Mouse (Mus musculus) stomach, embryonic 16.5 days (tissue): ENCODE data around the gene Tiparp. TPM values are rescaled to one million over a fixed set of nuclear protein-coding genes. Genes with fewer than 3 reads are reported as not detected.
A peak's percentile ranks its signal among the peaks of the same experiment; 100 is the strongest.

ENCODE experiments used
- ATAC-seq: fragments of 200-750 bp; cut with Nextera tagmentation; 2 replicates; pipeline ENCODE4 v1.8.0; 2017; ENCODE audit warnings: moderate number of reproducible peaks, moderate TSS enrichment; ENCODE audit not compliant: insufficient read depth, low FRiP score
- H3K27ac ChIP-seq: fragments of 300-500 bp; sonication (generic); 2 replicates; pipeline ENCODE4 v1.5.1; 2014; ENCODE audit warnings: low read length
- H3K27me3 ChIP-seq: fragments of 300-500 bp; sonication (generic); 2 replicates; pipeline ENCODE4 v1.6.1; 2014; ENCODE audit warnings: low read length, control low read depth, mixed read lengths; ENCODE audit not compliant: control insufficient read depth, insufficient read depth
- H3K36me3 ChIP-seq: fragments of 300-500 bp; sonication (generic); 2 replicates; pipeline ENCODE4 v1.6.1; 2014; ENCODE audit warnings: low read length; ENCODE audit not compliant: control insufficient read depth, insufficient read depth
- H3K4me1 ChIP-seq: fragments of 300-500 bp; sonication (generic); 2 replicates; pipeline ENCODE4 v1.6.1; 2014; ENCODE audit warnings: low read length, control low read depth, mixed read lengths; ENCODE audit not compliant: control insufficient read depth, insufficient read depth
- H3K4me2 ChIP-seq: fragments of 300-500 bp; sonication (generic); 2 replicates; pipeline ENCODE4 v1.6.1; 2014; ENCODE audit warnings: low read depth, low read length, mixed read lengths
- H3K4me3 ChIP-seq: fragments of 300-500 bp; sonication (generic); replicated peaks from 2 replicates; pipeline ENCODE4 v1.5.1; 2014; ENCODE audit warnings: mild to moderate bottlenecking, low read length
- H3K9ac ChIP-seq: fragments of 300-500 bp; sonication (generic); 2 replicates; pipeline ENCODE4 v1.6.1; 2014; ENCODE audit warnings: low read length
- H3K9me3 ChIP-seq: fragments of 300-500 bp; sonication (generic); replicated peaks from 2 replicates; pipeline ENCODE4 v1.6.1; 2016; ENCODE audit warnings: low read length, control low read depth; ENCODE audit not compliant: control insufficient read depth
- WGBS: fragments of 180-500 bp; shearing (Covaris S2); extraction: QIAGEN DNeasy Blood & Tissue Kit; methylation state at CpG from one replicate; pipeline ENCODE4 v1.1.7; 2014; 5-methylcytosine and 5-hydroxymethylcytosine counted together
- polyA plus RNA-seq: library from polyadenylated mRNA; unstranded; fragments of >200 nt; fragmentation: Nextera tagmentation; extraction: Ambion mirVana; gene quantifications from 2 replicates; pipeline ENCODE4 v1.2.1, GENCODE M21; 2015

Gene Tiparp
- polyA plus RNA-seq, 1 experiment from 2014 or later: 38.0 TPM

DNA sequence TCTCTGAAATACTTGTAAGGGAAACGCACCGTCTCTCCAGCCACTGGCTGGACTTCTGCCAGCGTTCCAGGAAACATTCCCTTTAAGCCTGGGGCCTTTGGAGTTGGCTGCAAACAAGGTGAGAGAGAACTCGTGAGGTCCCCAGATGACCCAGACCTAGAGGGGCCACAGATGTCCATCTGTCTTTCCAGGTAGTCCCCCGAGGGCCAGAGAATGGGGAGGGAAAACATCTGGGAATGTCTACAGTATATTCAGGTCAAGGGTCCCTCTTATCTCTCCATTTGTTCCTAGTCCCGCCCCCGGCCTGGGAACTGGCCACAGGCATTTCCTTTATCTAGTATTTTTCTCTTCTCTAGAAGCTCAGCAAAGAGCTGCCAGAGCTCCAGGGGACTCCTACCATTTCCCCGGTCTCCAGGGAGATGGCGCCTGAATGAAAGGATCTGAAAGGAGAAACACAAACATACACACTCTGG lies 33.9 kb upstream of the Tiparp start:
- ATAC-seq: no peak
- peak overlapping the region; percentile 21 for H3K4me3 ChIP-seq
- peak overlapping the region; percentile 44 for H3K4me2 ChIP-seq
- peaks cover 6% of the 10 kb centered on the region for H3K4me1 ChIP-seq
- no peaks in the 10 kb centered on the region for H3K36me3 ChIP-seq
- no peaks in the 10 kb centered on the region for H3K9me3 ChIP-seq
- H3K9ac ChIP-seq: peak overlapping the region; percentile 26; the same call in 1 of the 2 replicates
- no peaks in the 10 kb centered on the region for H3K27me3 ChIP-seq
- peak overlapping the region; percentile 46; the same call in 1 of the 2 replicates for H3K27ac ChIP-seq
- WGBS: 20% methylated on average over 9 of the region's 9 CpGs

DNA sequence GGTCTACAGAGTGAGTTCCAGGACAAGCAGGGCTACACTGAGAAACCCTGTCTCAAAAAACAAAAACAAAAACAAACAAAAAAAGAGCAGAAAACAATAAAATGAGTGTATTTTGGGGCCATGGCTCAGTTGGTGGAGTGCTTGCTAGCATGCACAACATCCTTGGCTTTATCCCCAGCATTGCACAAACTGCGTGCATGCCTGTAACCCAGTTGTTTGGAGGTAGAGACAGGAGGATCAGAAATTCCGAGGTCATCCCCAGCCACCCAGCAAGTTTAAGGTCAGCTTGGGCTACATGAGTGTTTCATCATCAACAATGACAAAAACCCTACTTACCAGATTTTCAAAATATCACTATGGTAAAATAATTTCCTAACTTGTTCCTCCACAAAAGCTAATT lies 20.4 kb upstream of the Tiparp start:
- 74% methylated on average over 2 of the region's 2 CpGs for WGBS
- no peak for ATAC-seq
- H3K4me3 ChIP-seq: no peak overlapping the region

DNA sequence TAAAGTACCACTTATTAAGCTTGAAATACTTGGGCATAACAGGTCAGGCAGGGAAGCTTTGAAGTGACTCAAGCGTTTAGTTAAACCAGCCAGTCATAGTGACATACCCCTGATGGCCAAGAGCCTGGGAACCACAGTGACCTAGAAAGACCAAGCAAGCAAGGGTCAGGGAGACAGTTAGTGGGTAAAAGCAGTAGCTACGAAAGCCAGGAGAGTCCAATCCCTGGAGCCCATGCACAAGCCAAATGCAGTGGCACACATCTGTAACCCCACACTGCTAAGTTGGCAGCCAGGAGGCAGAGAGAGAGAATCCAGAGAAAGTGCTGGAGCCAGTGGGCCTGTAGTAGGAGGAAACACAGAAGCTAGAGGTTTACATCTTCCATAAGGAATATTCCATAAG lies 17.6 kb upstream of the Tiparp start:
- Histone ChIP-seq H3K36me3 (no peaks in the 10 kb centered on the region), H3K27me3 (no peaks in the 10 kb centered on the region), H3K4me2 (no peak overlapping the region), H3K27ac (no peak overlapping the region), H3K9me3 (no peaks in the 10 kb centered on the region), H3K4me1 (no peaks in the 10 kb centered on the region), H3K9ac (no peak overlapping the region), H3K4me3 (no peak overlapping the region)
- no peak for ATAC-seq
- 63% methylated on average over 2 of the region's 2 CpGs for WGBS

More for the DNA sequence above, 20.4 kb upstream of the Tiparp start:
- Histone ChIP-seq H3K36me3 (no peaks in the 10 kb centered on the region), H3K9ac (no peak overlapping the region), H3K4me1 (no peaks in the 10 kb centered on the region), H3K9me3 (no peaks in the 10 kb centered on the region), H3K27ac (no peak overlapping the region), H3K4me2 (no peak overlapping the region), H3K27me3 (no peaks in the 10 kb centered on the region)

- H3K4me2 ChIP-seq: no peak overlapping the region
- H3K4me3 ChIP-seq: no peak overlapping the region
- 64% methylated on average over 2 of the region's 2 CpGs for WGBS
- no peak for ATAC-seq
- no peaks in the 10 kb centered on the region for H3K27me3 ChIP-seq
- no peaks in the 10 kb centered on the region for H3K9me3 ChIP-seq
- no peak overlapping the region for H3K9ac ChIP-seq
- H3K4me1 ChIP-seq: 0 out of 2 replicates have a peak, but pooled peaks cover 3% of the 10 kb centered on the region
- H3K27ac ChIP-seq: no peak overlapping the region
- H3K36me3 ChIP-seq: no peaks in the 10 kb centered on the region
Observed at GRCm38 (mm10) chr3:65515751-65516150, 12.5 kb upstream of the Tiparp start.

DNA sequence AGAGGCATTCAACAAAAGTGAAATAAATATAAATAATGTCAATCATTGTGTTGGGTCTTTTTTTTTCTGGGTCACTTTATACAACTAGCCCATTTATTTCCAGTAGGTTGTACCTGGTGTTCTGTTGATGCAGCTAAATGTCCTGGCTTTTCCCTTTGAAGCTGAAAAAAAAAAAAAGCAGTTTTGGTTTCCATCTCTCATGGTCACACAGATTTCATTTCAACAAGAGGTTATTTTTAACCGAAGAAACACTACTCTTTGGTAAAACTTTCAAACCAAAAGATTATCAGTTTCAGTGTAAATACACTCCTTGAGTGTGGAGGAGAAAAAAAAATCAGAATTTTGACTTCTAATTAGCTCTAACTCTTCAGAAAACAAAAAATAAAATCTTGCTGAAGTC lies 11.7 kb upstream of the Tiparp start:
- 69% methylated on average over 1 of the region's 1 CpGs for WGBS

DNA sequence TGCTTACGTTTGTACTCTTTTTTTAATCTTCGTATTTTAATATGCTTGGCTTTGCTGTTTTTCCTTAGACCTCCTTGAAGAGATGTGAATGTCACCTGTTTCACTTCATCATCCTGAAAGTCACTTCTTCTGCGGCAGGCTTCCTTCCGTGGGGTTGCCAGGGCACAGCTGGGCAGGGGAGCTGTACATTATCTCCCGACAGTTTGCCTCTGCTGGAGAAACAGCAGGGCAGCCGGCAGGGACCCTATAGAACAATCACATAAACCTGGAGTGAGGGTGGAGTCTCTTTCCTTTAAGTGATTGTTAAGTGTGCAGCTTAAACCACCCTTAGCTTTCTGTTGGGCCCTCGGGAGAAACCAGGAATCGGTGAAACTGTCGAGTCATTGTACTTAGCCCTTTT lies 11.1 kb upstream of the Tiparp start:
- 27% methylated on average over 9 of the region's 9 CpGs for WGBS

More for the DNA sequence above, 11.7 kb upstream of the Tiparp start:
- no peak overlapping the region for H3K27ac ChIP-seq
- no peak overlapping the region for H3K9ac ChIP-seq
- no peaks in the 10 kb centered on the region for H3K27me3 ChIP-seq
- 0 out of 2 replicates have a peak, but pooled peaks cover 3% of the 10 kb centered on the region for H3K4me1 ChIP-seq
- no peaks in the 10 kb centered on the region for H3K9me3 ChIP-seq
- H3K4me2 ChIP-seq: no peak overlapping the region
- ATAC-seq: no peak
- H3K36me3 ChIP-seq: no peaks in the 10 kb centered on the region
- no peak overlapping the region for H3K4me3 ChIP-seq

DNA sequence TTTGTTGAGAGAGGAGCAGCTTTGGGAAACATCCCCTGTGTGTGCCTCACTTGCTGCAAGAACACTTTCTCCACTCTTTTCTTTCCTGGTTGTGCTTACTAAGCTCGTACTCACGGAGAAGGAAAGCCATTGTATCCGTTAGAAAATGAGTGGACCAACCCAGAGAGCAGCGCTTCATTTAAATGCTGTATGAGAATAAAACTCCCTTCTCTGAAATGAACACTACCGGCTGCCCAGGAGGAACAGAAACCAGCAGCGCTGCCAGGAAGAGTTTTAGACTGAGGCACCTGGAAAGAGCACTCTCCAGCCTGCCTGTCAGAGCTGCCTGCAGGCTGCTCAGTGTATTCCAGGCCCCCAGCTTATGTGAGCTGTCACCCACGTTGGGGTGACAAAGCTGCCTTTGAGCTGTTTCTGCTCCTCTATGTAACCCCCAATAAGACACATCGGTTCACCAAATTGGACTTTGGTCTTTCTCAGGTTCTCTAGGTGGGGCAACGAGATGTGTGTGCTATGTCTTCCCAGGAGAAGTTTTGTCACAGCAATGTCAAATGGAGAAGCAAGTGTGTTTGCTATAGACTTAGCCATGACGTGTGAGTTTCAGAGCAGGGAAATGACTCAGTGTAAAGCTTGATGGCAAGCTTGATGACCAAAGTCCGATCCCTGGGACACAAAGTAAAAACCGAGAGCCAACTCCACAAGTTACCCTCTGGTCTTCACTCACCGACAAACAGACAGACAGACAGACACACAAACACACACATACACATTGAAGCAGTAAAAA lies 10.3 kb upstream of the Tiparp start:
- H3K9me3 ChIP-seq: no peaks in the 10 kb centered on the region
- peak overlapping the region; percentile 1; the same call in 1 of the 2 replicates for H3K4me2 ChIP-seq
- no peaks in the 10 kb centered on the region for H3K36me3 ChIP-seq
- ATAC-seq: peak; percentile 75; the same call in 1 of the 2 replicates
- H3K27ac ChIP-seq: peak overlapping the region; percentile 16; the same call in 1 of the 2 replicates
- H3K4me3 ChIP-seq: no peak overlapping the region
- 54% methylated on average over 13 of the region's 13 CpGs for WGBS
- H3K27me3 ChIP-seq: no peaks in the 10 kb centered on the region
- H3K4me1 ChIP-seq: 0 out of 2 replicates have a peak, but pooled peaks cover 3% of the 10 kb centered on the region
- no peak overlapping the region for H3K9ac ChIP-seq

More for the DNA sequence above, 11.1 kb upstream of the Tiparp start:
- Histone ChIP-seq H3K4me3 (no peak overlapping the region), H3K36me3 (no peaks in the 10 kb centered on the region), H3K4me2 (peak overlapping the region; percentile 1; the same call in 1 of the 2 replicates), H3K9ac (no peak overlapping the region), H3K27me3 (no peaks in the 10 kb centered on the region), H3K27ac (no peak overlapping the region), H3K9me3 (no peaks in the 10 kb centered on the region), H3K4me1 (0 out of 2 replicates have a peak, but pooled peaks cover 3% of the 10 kb centered on the region)
- no peak for ATAC-seq

DNA sequence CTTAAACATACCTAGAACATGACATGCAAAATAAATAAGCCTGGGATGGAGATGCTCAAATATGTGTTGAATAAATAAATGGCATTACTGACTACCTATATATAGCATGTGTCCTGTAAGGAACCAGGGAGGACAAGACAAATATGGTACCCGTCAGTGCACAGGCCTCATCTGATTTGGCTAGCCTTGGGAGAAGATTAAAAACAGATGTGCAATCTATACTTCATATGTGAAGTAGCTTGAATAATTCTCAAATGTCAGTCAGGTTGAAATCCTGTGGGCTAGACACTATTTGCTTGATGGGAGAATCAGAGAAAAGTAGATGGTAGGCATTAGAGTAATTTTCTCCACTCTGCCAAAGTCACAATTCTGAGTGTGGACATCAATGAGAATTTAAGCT lies 6.8 kb upstream of the Tiparp start:
- no peak for ATAC-seq
- Histone ChIP-seq H3K27ac (no peak overlapping the region), H3K27me3 (no peaks in the 10 kb centered on the region), H3K36me3 (no peaks in the 10 kb centered on the region), H3K4me1 (0 out of 2 replicates have a peak, but pooled peaks cover 3% of the 10 kb centered on the region), H3K4me2 (no peak overlapping the region), H3K9me3 (no peaks in the 10 kb centered on the region), H3K4me3 (no peak overlapping the region), H3K9ac (no peak overlapping the region)
- 79% methylated on average over 1 of the region's 1 CpGs for WGBS

DNA sequence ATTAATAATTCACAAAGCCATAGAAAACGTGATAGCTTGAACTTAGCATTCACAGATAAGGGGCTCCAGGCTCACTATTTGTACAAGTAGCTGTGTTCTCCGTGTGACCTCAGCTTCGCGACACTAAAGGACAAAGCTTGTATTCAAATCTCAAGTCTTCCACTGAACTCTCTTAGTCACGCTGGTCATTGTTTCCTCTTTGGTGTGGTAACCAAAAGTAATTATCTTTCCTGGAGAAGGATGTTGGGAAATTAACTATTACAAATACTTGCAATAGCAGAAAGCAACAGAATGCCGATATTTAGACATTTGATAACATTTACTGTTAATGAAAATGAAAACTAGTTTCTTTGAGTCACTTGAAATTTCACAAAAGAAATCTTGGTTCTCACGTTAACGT lies 4.8 kb upstream of the Tiparp start:
- no peaks in the 10 kb centered on the region for H3K9me3 ChIP-seq
- WGBS: 58% methylated on average over 8 of the region's 8 CpGs
- no peak overlapping the region for H3K4me3 ChIP-seq
- ATAC-seq: no peak
- H3K27me3 ChIP-seq: no peaks in the 10 kb centered on the region
- no peak overlapping the region for H3K4me2 ChIP-seq
- H3K36me3 ChIP-seq: no peaks in the 10 kb centered on the region
- no peaks in the 10 kb centered on the region for H3K4me1 ChIP-seq
- no peak overlapping the region for H3K9ac ChIP-seq
- no peak overlapping the region for H3K27ac ChIP-seq
